Mouse (Mus musculus) left cerebral cortex, adult 2 months (tissue): ENCODE measurements around the gene Prkab1. TPM values are rescaled to one million over a fixed set of nuclear protein-coding genes. Genes with fewer than 3 reads are reported as not detected.

Experiments used
- DNase-seq, 2 experiments: peaks; one replicate each; pipeline ENCODE4 v3.0.0; 2021 to 2022; ENCODE audit warnings: low spot score in 2 of 2, mixed read lengths in 1 of 2; ENCODE audit errors: extremely low spot score in 1 of 2
- H3K27ac ChIP-seq: fragments of 200-600 bp; 2 replicates; pipeline ENCODE4 v1.8.1; 2022
- H3K4me3 ChIP-seq: fragments of 200-600 bp; 2 replicates; pipeline ENCODE4 v1.8.1; 2022
- CTCF ChIP-seq: fragments of 200-600 bp; IDR thresholded peaks from 2 replicates; pipeline ENCODE4 v1.8.1; 2022; ENCODE audit warnings: antibody characterized with exemption, mild to moderate bottlenecking, moderate library complexity
- intact Hi-C: fragments of 180-260 bp; cut with DNase I; formaldehyde crosslinking; loops from one replicate; pipeline ENCODE4 v1.15.1; 2025
- total RNA-seq, 2 experiments: library from RNA; stranded (reverse); gene quantifications; 2 replicates each; pipeline ENCODE4 v1.2.3; 2021

Prkab1 gene
- total RNA-seq, 2 experiments from 2014 or later: 24.1 to 29.5 TPM

DNA sequence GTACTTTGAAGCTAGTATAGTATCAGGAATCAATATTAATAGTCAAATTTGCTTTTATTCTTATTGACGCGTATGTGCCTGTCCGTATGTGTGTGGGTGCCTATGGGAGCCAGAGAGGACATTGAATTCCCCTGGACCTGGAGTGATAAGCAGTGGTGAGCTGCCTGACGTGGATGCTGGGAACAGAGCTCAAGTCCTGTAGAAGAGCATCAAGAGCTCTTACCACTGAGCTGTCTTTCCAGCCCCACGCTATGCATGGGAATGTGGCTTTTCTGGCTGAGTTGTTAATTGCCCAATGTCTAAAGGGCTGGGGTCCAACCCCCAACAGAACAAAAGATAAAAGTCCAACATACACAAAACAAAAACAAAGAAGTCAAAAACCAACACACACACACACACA lies 47.9 kb downstream of the Prkab1 start:
- Histone ChIP-seq H3K4me3 (no peak overlapping the region), H3K27ac (no peak overlapping the region)
- no peak for DNase-seq
- intact Hi-C loops: no loop called here
- no peak for TF ChIP-seq CTCF

GRCm38 (mm10) chr5:115975672-115976071 lies 48.6 kb downstream of the Prkab1 start:
- H3K27ac ChIP-seq: no peak overlapping the region
- H3K4me3 ChIP-seq: no peak overlapping the region
- intact Hi-C loops: no loop called here
- DNase-seq: no peak
- no peak; the same call in none of the 2 replicates for TF ChIP-seq CTCF

- Histone ChIP-seq H3K4me3 (no peak overlapping the region), H3K27ac (no peak overlapping the region)
- no peak for TF ChIP-seq CTCF
- DNase-seq: no peak
- intact Hi-C loops: no loop called here
Observed at GRCm38 (mm10) chr5:115971236-115971635, 53.1 kb downstream of the Prkab1 start.

Other genes starting within 250 kb of the Prkab1 start
- gene Cit, start 179.2 kb downstream of the Prkab1 start, total RNA-seq: 100 to 1,000 TPM; 204 to 209 TPM
- not detected for gene Tmem233, start 58.7 kb upstream of the Prkab1 start, total RNA-seq